Mouse (Mus musculus): Measurements from ENCODE around the gene Ncbp2. TPM values are rescaled to one million over a fixed set of nuclear protein-coding genes. Genes with fewer than 3 reads are reported as not detected.

Ncbp2 gene
- polyA plus RNA-seq, 1 experiment = 34.4 TPM

GRCm38 (mm10) chr16:31932255-31932654, 16.1 kb upstream of the Ncbp2 start:
- H3K79me3 ChIP-seq (ENCODE audit: low read depth) = no peaks in the 10 kb centered on the region
- H3K4me3 ChIP-seq (ENCODE audit: insufficient read depth, poor library complexity, severe bottlenecking) = no peak overlapping the region
- no peak overlapping the region for H3ac ChIP-seq (ENCODE audit: control insufficient read depth, insufficient read length, low read depth)
- H3K27me3 ChIP-seq (ENCODE audit: control insufficient read depth, insufficient read depth, insufficient read length) = peaks cover 14% of the 10 kb centered on the region
- no peaks in the 10 kb centered on the region for H3K36me3 ChIP-seq (ENCODE audit: control insufficient read depth, insufficient read depth)
- no peak for TF ChIP-seq MYOD1 (IDR thresholded peaks at IDR 0.05; ENCODE audit: control insufficient read depth, insufficient read length, low read depth)
- TF ChIP-seq FOSL1 (IDR thresholded peaks at IDR 0.05; ENCODE audit: insufficient read depth, low read length, poor library complexity, severe bottlenecking) = no peak
- no peak for TF ChIP-seq CTCF (IDR thresholded peaks at IDR 0.05; ENCODE audit: control insufficient read depth, insufficient read depth, insufficient read length)
- TF ChIP-seq MAX (IDR thresholded peaks at IDR 0.05) = no peak
- no peaks in the 10 kb centered on the region for H3K79me2 ChIP-seq (ENCODE audit: control insufficient read depth, insufficient read depth)

- no peaks in the 10 kb centered on the region for H3K79me2 ChIP-seq (ENCODE audit: control insufficient read depth, insufficient read depth)
- TF ChIP-seq MYOG (IDR thresholded peaks at IDR 0.05; ENCODE audit: control insufficient read depth, extremely low read depth, insufficient read length) (no peak), FOSL1 (IDR thresholded peaks at IDR 0.05; ENCODE audit: insufficient read depth, low read length, poor library complexity, severe bottlenecking) (no peak), CEBPB (IDR thresholded peaks at IDR 0.05; ENCODE audit: low read depth) (peak; percentile 24), MYOD1 (IDR thresholded peaks at IDR 0.05; ENCODE audit: control insufficient read depth, insufficient read length, low read depth) (no peak), USF1 (IDR thresholded peaks at IDR 0.05; ENCODE audit: low read depth) (no peak), CTCF (IDR thresholded peaks at IDR 0.05; ENCODE audit: control insufficient read depth, insufficient read depth, insufficient read length) (peak; percentile 87), MAX (IDR thresholded peaks at IDR 0.05) (no peak)
- no peaks in the 10 kb centered on the region for H3K79me3 ChIP-seq (ENCODE audit: low read depth)
- H3ac ChIP-seq (ENCODE audit: control insufficient read depth, insufficient read length, low read depth) = peak overlapping the region; percentile 64
- H3K27me3 ChIP-seq (ENCODE audit: control insufficient read depth, insufficient read depth, insufficient read length) = peaks cover 14% of the 10 kb centered on the region
- no peaks in the 10 kb centered on the region for H3K36me3 ChIP-seq (ENCODE audit: control insufficient read depth, insufficient read depth)
- H3K4me3 ChIP-seq (ENCODE audit: insufficient read depth, poor library complexity, severe bottlenecking) = no peak overlapping the region
Measured at GRCm38 (mm10) chr16:31932840-31933697, 15.2 kb upstream of the Ncbp2 start.

GRCm38 (mm10) chr16:31933751-31934549, 14.4 kb upstream of the Ncbp2 start, which contains the start of gene Pigz:
TSS of gene Pigz (plus strand) at chr16:31933851.
- H3ac ChIP-seq (ENCODE audit: control insufficient read depth, insufficient read length, low read depth) = peak within 1 kb of the TSS; percentile 64
- H3K79me2 ChIP-seq (ENCODE audit: control insufficient read depth, insufficient read depth) = no peaks in the 10 kb centered on the region
- TF ChIP-seq FOSL1 (IDR thresholded peaks at IDR 0.05; ENCODE audit: insufficient read depth, low read length, poor library complexity, severe bottlenecking) (no peak), USF1 (IDR thresholded peaks at IDR 0.05; ENCODE audit: low read depth) (no peak), MYOD1 (IDR thresholded peaks at IDR 0.05; ENCODE audit: control insufficient read depth, insufficient read length, low read depth) (no peak), MYOG (IDR thresholded peaks at IDR 0.05; ENCODE audit: control insufficient read depth, extremely low read depth, insufficient read length) (no peak), CTCF (IDR thresholded peaks at IDR 0.05; ENCODE audit: control insufficient read depth, insufficient read depth, insufficient read length) (no peak), MAX (IDR thresholded peaks at IDR 0.05) (no peak), CEBPB (IDR thresholded peaks at IDR 0.05; ENCODE audit: low read depth) (no peak)
- H3K4me3 ChIP-seq (ENCODE audit: insufficient read depth, poor library complexity, severe bottlenecking) = no peak within 1 kb of the TSS
- H3K79me3 ChIP-seq (ENCODE audit: low read depth) = no peaks in the 10 kb centered on the region
- peaks cover 14% of the 10 kb centered on the region for H3K27me3 ChIP-seq (ENCODE audit: control insufficient read depth, insufficient read depth, insufficient read length)
- H3K36me3 ChIP-seq (ENCODE audit: control insufficient read depth, insufficient read depth) = no peaks in the 10 kb centered on the region

- Histone ChIP-seq H3K36me3 (ENCODE audit: control insufficient read depth, insufficient read depth) (no peaks in the 10 kb centered on the region), H3K79me2 (ENCODE audit: control insufficient read depth, insufficient read depth) (no peaks in the 10 kb centered on the region), H3K27me3 (ENCODE audit: control insufficient read depth, insufficient read depth, insufficient read length) (peaks cover 14% of the 10 kb centered on the region), H3K4me3 (ENCODE audit: insufficient read depth, poor library complexity, severe bottlenecking) (no peak overlapping the region), H3ac (ENCODE audit: control insufficient read depth, insufficient read length, low read depth) (no peak overlapping the region), H3K79me3 (ENCODE audit: low read depth) (no peaks in the 10 kb centered on the region)
- TF ChIP-seq FOSL1 (IDR thresholded peaks at IDR 0.05; ENCODE audit: insufficient read depth, low read length, poor library complexity, severe bottlenecking) = no peak
- no peak for TF ChIP-seq CTCF (IDR thresholded peaks at IDR 0.05; ENCODE audit: control insufficient read depth, insufficient read depth, insufficient read length)
- TF ChIP-seq MAX (IDR thresholded peaks at IDR 0.05) = no peak
- TF ChIP-seq MYOG (IDR thresholded peaks at IDR 0.05; ENCODE audit: control insufficient read depth, extremely low read depth, insufficient read length) = no peak
- no peak for TF ChIP-seq MYOD1 (IDR thresholded peaks at IDR 0.05; ENCODE audit: control insufficient read depth, insufficient read length, low read depth)
- TF ChIP-seq USF1 (IDR thresholded peaks at IDR 0.05; ENCODE audit: low read depth) = no peak
- no peak for TF ChIP-seq CEBPB (IDR thresholded peaks at IDR 0.05; ENCODE audit: low read depth)
Measured at GRCm38 (mm10) chr16:31934550-31935010, 13.7 kb upstream of the Ncbp2 start.

GRCm38 (mm10) chr16:31935091-31935979, 13.0 kb upstream of the Ncbp2 start:
- peaks cover 14% of the 10 kb centered on the region for H3K27me3 ChIP-seq (ENCODE audit: control insufficient read depth, insufficient read depth, insufficient read length)
- TF ChIP-seq CTCF (IDR thresholded peaks at IDR 0.05; ENCODE audit: control insufficient read depth, insufficient read depth, insufficient read length) = no peak
- TF ChIP-seq USF1 (IDR thresholded peaks at IDR 0.05; ENCODE audit: low read depth) = no peak
- TF ChIP-seq MYOD1 (IDR thresholded peaks at IDR 0.05; ENCODE audit: control insufficient read depth, insufficient read length, low read depth) = no peak
- no peak for TF ChIP-seq FOSL1 (IDR thresholded peaks at IDR 0.05; ENCODE audit: insufficient read depth, low read length, poor library complexity, severe bottlenecking)
- no peak for TF ChIP-seq MYOG (IDR thresholded peaks at IDR 0.05; ENCODE audit: control insufficient read depth, extremely low read depth, insufficient read length)
- no peak overlapping the region for H3K4me3 ChIP-seq (ENCODE audit: insufficient read depth, poor library complexity, severe bottlenecking)
- no peaks in the 10 kb centered on the region for H3K79me3 ChIP-seq (ENCODE audit: low read depth)
- H3K79me2 ChIP-seq (ENCODE audit: control insufficient read depth, insufficient read depth) = no peaks in the 10 kb centered on the region
- no peaks in the 10 kb centered on the region for H3K36me3 ChIP-seq (ENCODE audit: control insufficient read depth, insufficient read depth)
- H3ac ChIP-seq (ENCODE audit: control insufficient read depth, insufficient read length, low read depth) = no peak overlapping the region

Measured in C2C12 (cell line).